Mouse (Mus musculus) lung, embryonic 14.5 days (tissue): ENCODE results near the gene Srrm3. TPM values are rescaled to one million over a fixed set of nuclear protein-coding genes. Genes with fewer than 3 reads are reported as not detected.

ENCODE experiments used
- ATAC-seq: fragments of 200-750 bp; cut with Nextera tagmentation; 2 replicates; pipeline ENCODE4 v1.8.0; 2017; ENCODE audit warnings: mild to moderate bottlenecking, moderate TSS enrichment, moderate library complexity; ENCODE audit not compliant: insufficient read depth
- DNase-seq: peaks from one replicate; pipeline ENCODE4 v3.0.0-alpha.2; 2015
- H3K27ac ChIP-seq: fragments of 300-500 bp; sonication (generic); 2 replicates; pipeline ENCODE4 v1.5.1; 2014; ENCODE audit warnings: low read depth, mild to moderate bottlenecking, moderate library complexity
- H3K27me3 ChIP-seq: fragments of 300-500 bp; sonication (generic); 2 replicates; pipeline ENCODE4 v1.6.1; 2014; ENCODE audit warnings: low read length, control low read depth; ENCODE audit not compliant: insufficient read depth
- H3K36me3 ChIP-seq: fragments of 300-500 bp; sonication (generic); 2 replicates; pipeline ENCODE4 v1.6.1; 2014; ENCODE audit warnings: control low read depth; ENCODE audit not compliant: insufficient read depth
- H3K4me1 ChIP-seq: fragments of 300-500 bp; sonication (generic); 2 replicates; pipeline ENCODE4 v1.6.1; 2014; ENCODE audit warnings: antibody characterized with exemption, control low read depth; ENCODE audit not compliant: insufficient read depth
- H3K4me2 ChIP-seq: fragments of 300-500 bp; sonication (generic); 2 replicates; pipeline ENCODE4 v1.6.1; 2014; ENCODE audit warnings: mild to moderate bottlenecking
- H3K4me3 ChIP-seq: fragments of 300-500 bp; sonication (generic); 2 replicates; pipeline ENCODE4 v1.5.1; 2014; ENCODE audit warnings: low read depth, low read length
- H3K9ac ChIP-seq: fragments of 300-500 bp; sonication (generic); 2 replicates; pipeline ENCODE4 v1.6.1; 2014
- H3K9me3 ChIP-seq: fragments of 300-500 bp; sonication (generic); 2 replicates; pipeline ENCODE4 v1.6.1; 2016; ENCODE audit warnings: low read depth, low read length, control low read depth
- CTCF ChIP-seq: IDR thresholded peaks from 2 replicates; pipeline ENCODE4 v1.5.1; 2016; ENCODE audit warnings: antibody characterized with exemption, low read depth
- WGBS: fragments of 180-500 bp; shearing (Covaris S2); extraction: QIAGEN DNeasy Blood & Tissue Kit; methylation state at CpG from one replicate; pipeline ENCODE4 v1.1.7; 2014; 5-methylcytosine and 5-hydroxymethylcytosine counted together
- microRNA-seq: library from miRNA; unstranded; fragments of <30 nt; microRNA quantifications from one replicate; pipeline ENCODE4, GENCODE M21; 2016; ENCODE audit warnings: borderline number of aligned reads
- polyA plus RNA-seq: library from polyadenylated mRNA; unstranded; fragments of >200 nt; fragmentation: Nextera tagmentation; extraction: Ambion mirVana; gene quantifications from 2 replicates; pipeline ENCODE4 v1.2.1, GENCODE M21; 2014

The Srrm3 gene
- polyA plus RNA-seq, 1 experiment from 2014 or later = 0.17 TPM

DNA sequence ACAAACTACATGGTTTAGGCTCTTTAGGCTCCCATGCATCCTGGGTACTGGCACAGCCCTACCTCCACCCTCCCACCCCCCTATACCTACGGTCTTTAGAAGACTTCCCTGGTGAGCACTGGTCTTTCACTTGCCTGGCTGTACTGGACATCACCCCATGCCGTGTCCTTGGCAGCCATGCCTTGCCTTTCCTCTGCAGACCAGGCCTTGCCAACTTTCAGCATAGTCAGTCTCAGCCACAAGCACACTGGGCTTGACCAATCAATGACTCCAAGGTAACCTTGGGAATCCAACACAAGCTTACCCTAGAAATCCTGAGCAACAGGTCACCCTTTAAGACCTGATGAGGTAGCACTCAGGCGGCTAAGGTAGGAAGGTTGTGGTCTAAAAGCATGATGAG lies 109.9 kb downstream of the Srrm3 start:
- peaks cover 76% of the 10 kb centered on the region for H3K36me3 ChIP-seq
- DNase-seq = no peak

DNA sequence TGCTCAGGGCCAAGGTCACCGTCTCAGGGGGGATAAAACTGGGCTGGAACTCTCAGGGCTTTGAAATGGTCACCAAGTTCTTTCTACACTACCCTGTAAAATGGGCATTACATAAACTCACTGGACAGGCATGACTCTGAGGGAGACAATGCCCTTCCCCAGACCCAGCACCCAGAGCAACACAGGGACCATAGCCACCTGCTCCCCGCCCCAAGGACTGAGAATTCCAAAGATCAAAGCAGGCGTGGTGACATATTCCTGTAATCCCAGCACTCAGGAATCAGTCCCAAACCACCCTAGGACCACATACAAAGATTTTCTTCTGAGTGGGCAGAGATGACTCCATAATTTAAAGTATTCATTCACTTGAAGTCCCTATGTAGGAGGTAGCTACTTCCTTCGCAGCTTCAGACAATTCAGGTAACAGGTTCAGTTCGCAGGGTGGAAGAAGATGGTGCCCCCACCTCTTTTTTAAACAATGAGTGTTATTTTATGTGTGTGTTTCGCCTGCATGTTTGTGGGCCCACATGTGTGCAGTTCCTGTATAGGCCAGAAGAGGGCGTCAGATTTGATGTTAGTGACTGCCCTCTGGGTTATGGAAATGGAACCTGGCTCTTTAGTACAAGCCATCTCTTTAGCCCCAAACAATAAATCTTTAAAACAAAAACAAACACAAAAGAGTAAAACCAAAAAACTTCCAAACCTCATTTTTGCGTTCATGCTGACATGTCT lies 110.8 kb downstream of the Srrm3 start:
- Histone ChIP-seq H3K36me3 (peaks cover 82% of the 10 kb centered on the region), H3K27ac (no peak overlapping the region), H3K27me3 (no peaks in the 10 kb centered on the region), H3K9ac (no peak overlapping the region), H3K4me1 (peaks cover 3% of the 10 kb centered on the region; the same call in 1 of the 2 replicates), H3K4me2 (no peak overlapping the region), H3K9me3 (no peaks in the 10 kb centered on the region), H3K4me3 (no peak overlapping the region)
- no peak for ATAC-seq
- peak; percentile 46 for TF ChIP-seq CTCF
- no peak for DNase-seq
- WGBS = 92% methylated on average over 8 of the region's 8 CpGs

More for the DNA sequence above, 109.9 kb downstream of the Srrm3 start:
- TF ChIP-seq CTCF = no peak
- Histone ChIP-seq H3K4me2 (no peak overlapping the region), H3K9me3 (no peaks in the 10 kb centered on the region), H3K4me3 (no peak overlapping the region), H3K27me3 (no peaks in the 10 kb centered on the region), H3K9ac (no peak overlapping the region), H3K27ac (no peak overlapping the region), H3K4me1 (peaks cover 3% of the 10 kb centered on the region; the same call in 1 of the 2 replicates)
- ATAC-seq = no peak
- 79% methylated on average over 3 of the region's 3 CpGs for WGBS

GRCm38 (mm10) chr5:135918059-135918437 lies 111.4 kb downstream of the Srrm3 start:
- H3K4me1 ChIP-seq = peaks cover 3% of the 10 kb centered on the region; the same call in 1 of the 2 replicates
- TF ChIP-seq CTCF = no peak

GRCm38 (mm10) chr5:135918593-135918992 lies 111.9 kb downstream of the Srrm3 start:
- H3K27ac ChIP-seq = no peak overlapping the region
- no peaks in the 10 kb centered on the region; the same call in 1 of the 2 replicates for H3K4me1 ChIP-seq
- DNase-seq (no peak), ATAC-seq (no peak)
- H3K36me3 ChIP-seq = peaks cover 83% of the 10 kb centered on the region
- no peaks in the 10 kb centered on the region for H3K27me3 ChIP-seq
- H3K4me2 ChIP-seq = no peak overlapping the region
- 92% methylated on average over 5 of the region's 5 CpGs for WGBS
- H3K4me3 ChIP-seq = no peak overlapping the region
- no peaks in the 10 kb centered on the region for H3K9me3 ChIP-seq
- TF ChIP-seq CTCF = peak; percentile 23; the same call in 1 of the 2 replicates
- H3K9ac ChIP-seq = no peak overlapping the region

More at GRCm38 (mm10) chr5:135918059-135918437, 111.4 kb downstream of the Srrm3 start:
- Histone ChIP-seq H3K4me2 (no peak overlapping the region), H3K9me3 (no peaks in the 10 kb centered on the region), H3K27me3 (no peaks in the 10 kb centered on the region), H3K4me3 (no peak overlapping the region), H3K27ac (no peak overlapping the region), H3K9ac (no peak overlapping the region), H3K36me3 (peaks cover 85% of the 10 kb centered on the region)
- 91% methylated on average over 5 of the region's 5 CpGs for WGBS
- ATAC-seq = no peak
- no peak for DNase-seq

DNA sequence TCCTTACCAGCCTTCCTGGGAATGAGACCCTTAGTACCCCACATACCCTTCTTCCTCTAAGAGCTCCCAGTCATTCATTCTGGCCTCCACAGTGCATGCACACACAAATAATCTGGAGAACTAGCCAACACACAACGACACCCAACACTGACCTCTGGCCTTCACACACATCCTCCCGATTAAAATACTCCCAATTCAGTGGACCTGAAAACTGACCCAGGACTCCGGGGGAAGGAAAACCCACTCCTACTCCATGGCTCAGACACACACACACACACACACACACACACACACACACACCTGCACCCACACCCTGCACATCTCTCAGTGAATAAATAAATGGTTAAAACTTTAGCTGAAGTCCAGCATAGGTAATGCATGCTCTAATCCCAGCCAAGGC lies 113.2 kb downstream of the Srrm3 start:
- DNase-seq (no peak), ATAC-seq (no peak)
- H3K9ac ChIP-seq = no peak overlapping the region
- no peaks in the 10 kb centered on the region for H3K4me1 ChIP-seq
- no peak overlapping the region for H3K4me2 ChIP-seq
- H3K27ac ChIP-seq = no peak overlapping the region
- H3K9me3 ChIP-seq = no peaks in the 10 kb centered on the region
- H3K4me3 ChIP-seq = no peak overlapping the region
- no peaks in the 10 kb centered on the region for H3K27me3 ChIP-seq
- 80% methylated on average over 3 of the region's 3 CpGs for WGBS
- peaks cover 90% of the 10 kb centered on the region for H3K36me3 ChIP-seq
- TF ChIP-seq CTCF = no peak

DNA sequence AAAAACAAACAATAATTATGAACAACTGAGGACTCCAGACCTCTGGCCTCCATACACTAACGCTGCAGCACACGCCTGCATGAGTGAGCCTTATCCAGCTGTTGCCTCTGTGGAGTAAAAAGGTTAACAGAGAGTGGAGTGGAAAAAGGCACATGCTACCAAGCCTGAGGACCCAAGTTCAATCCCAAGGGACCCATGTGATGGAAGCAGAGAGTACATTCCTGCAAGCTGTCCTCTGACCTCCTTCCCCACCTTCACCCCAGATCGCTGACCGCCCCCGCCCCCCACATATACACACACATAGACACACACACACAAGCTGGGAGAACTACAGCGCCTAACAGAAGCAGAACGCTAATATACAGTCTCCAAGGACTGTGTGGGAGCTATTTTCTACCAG lies 117.2 kb downstream of the Srrm3 start:
- WGBS = 90% methylated on average over 7 of the region's 7 CpGs
- H3K4me1 ChIP-seq = no peaks in the 10 kb centered on the region

More for the DNA sequence above, 117.2 kb downstream of the Srrm3 start:
- H3K4me2 ChIP-seq = no peak overlapping the region
- H3K4me3 ChIP-seq = no peak overlapping the region
- no peak for ATAC-seq
- H3K9me3 ChIP-seq = no peaks in the 10 kb centered on the region
- H3K27me3 ChIP-seq = no peaks in the 10 kb centered on the region
- no peak overlapping the region for H3K27ac ChIP-seq
- TF ChIP-seq CTCF = no peak
- no peak for DNase-seq
- peaks cover 95% of the 10 kb centered on the region for H3K36me3 ChIP-seq
- no peak overlapping the region for H3K9ac ChIP-seq

Small RNAs within 50 kb of the gene (microRNA-seq; reads per million reads assigned to microRNA genes)
- gene Gm23268 = not detected

Other genes with a start within 250 kb of the Srrm3 start
- gene Ccl26, start 243.3 kb upstream of the Srrm3 start, polyA plus RNA-seq = not detected in 2 replicates
- gene Ccl24, start 233.8 kb upstream of the Srrm3 start, polyA plus RNA-seq = 2.5 and 3.1 TPM in 2 replicates
- 40.5 and 45.7 TPM in 2 replicates for gene Rhbdd2, start 174.3 kb upstream of the Srrm3 start, polyA plus RNA-seq
- gene Por, start 136.9 kb upstream of the Srrm3 start, polyA plus RNA-seq = 51.5 and 52.7 TPM in 2 replicates
- gene Tmem120a, start 62.4 kb upstream of the Srrm3 start, polyA plus RNA-seq = 38.6 and 43.5 TPM in 2 replicates
- gene Styxl1, start 28.5 kb upstream of the Srrm3 start, polyA plus RNA-seq = not detected in 2 replicates
- 464 and 470 TPM in 2 replicates for gene Mdh2, start 28.4 kb upstream of the Srrm3 start, polyA plus RNA-seq
- 62.8 and 68.1 TPM in 2 replicates for gene Hspb1, start 81.0 kb downstream of the Srrm3 start, polyA plus RNA-seq
- gene Ywhag, start 127.7 kb downstream of the Srrm3 start, polyA plus RNA-seq = 74.7 and 79.0 TPM in 2 replicates
- gene Ssc4d, start 167.6 kb downstream of the Srrm3 start, polyA plus RNA-seq = 3.2 and 3.8 TPM in 2 replicates
- not detected in 2 replicates for gene Zp3, start 173.2 kb downstream of the Srrm3 start, polyA plus RNA-seq
- gene Dtx2, start 187.9 kb downstream of the Srrm3 start, polyA plus RNA-seq = 21.4 and 24.4 TPM in 2 replicates
- gene Upk3b, start 231.6 kb downstream of the Srrm3 start, polyA plus RNA-seq = 23.8 and 26.7 TPM in 2 replicates
- gene Upk3bl, start 247.6 kb downstream of the Srrm3 start, polyA plus RNA-seq = 1.5 and 1.8 TPM in 2 replicates